Mouse (Mus musculus) heart, embryonic 16.5 days (tissue): ENCODE results near the gene Mest. TPM values are rescaled to one million over a fixed set of nuclear protein-coding genes. Genes with fewer than 3 reads are reported as not detected.
A peak's percentile ranks its signal among the peaks of the same experiment; 100 is the strongest.

Experiments
- ATAC-seq: fragments of 200-750 bp; cut with Nextera tagmentation; replicated peaks from 2 replicates; pipeline ENCODE4 v1.8.0; 2017; ENCODE audit warnings: moderate number of reproducible peaks; ENCODE audit not compliant: insufficient read depth, low FRiP score; ENCODE audit errors: extremely low read depth
- H3K27ac ChIP-seq: fragments of 300-500 bp; sonication (generic); 2 replicates; pipeline ENCODE4 v1.5.1; 2014; ENCODE audit warnings: mild to moderate bottlenecking, low read length, control low read depth, moderate library complexity
- H3K27me3 ChIP-seq: fragments of 300-500 bp; sonication (generic); 2 replicates; pipeline ENCODE4 v1.6.1; 2014; ENCODE audit warnings: low read length, mixed read lengths; ENCODE audit not compliant: control insufficient read depth, insufficient read depth
- H3K36me3 ChIP-seq: fragments of 300-500 bp; sonication (generic); 2 replicates; pipeline ENCODE4 v1.6.1; 2014; ENCODE audit not compliant: control insufficient read depth, insufficient read depth
- H3K4me1 ChIP-seq: fragments of 300-500 bp; sonication (generic); 2 replicates; pipeline ENCODE4 v1.6.1; 2014; ENCODE audit warnings: low read length, mixed read lengths; ENCODE audit not compliant: control insufficient read depth, insufficient read depth
- H3K4me2 ChIP-seq: fragments of 300-500 bp; sonication (generic); 2 replicates; pipeline ENCODE4 v1.6.1; 2014; ENCODE audit warnings: low read depth, mild to moderate bottlenecking, control low read depth, low read length
- H3K4me3 ChIP-seq: fragments of 300-500 bp; sonication (generic); 2 replicates; pipeline ENCODE4 v1.5.1; 2014; ENCODE audit warnings: mild to moderate bottlenecking, control low read depth, low read length
- H3K9ac ChIP-seq: fragments of 300-500 bp; sonication (generic); 2 replicates; pipeline ENCODE4 v1.6.1; 2014; ENCODE audit warnings: low read length, control low read depth
- H3K9me3 ChIP-seq: fragments of 300-500 bp; sonication (generic); replicated peaks from 2 replicates; pipeline ENCODE4 v1.6.1; 2016; ENCODE audit warnings: low read length; ENCODE audit not compliant: control insufficient read depth
- WGBS: fragments of 180-500 bp; shearing (Covaris S2); extraction: QIAGEN DNeasy Blood & Tissue Kit; methylation state at CpG from one replicate; pipeline ENCODE4 v1.1.7; 2014; 5-methylcytosine and 5-hydroxymethylcytosine counted together
- polyA plus RNA-seq: library from polyadenylated mRNA; unstranded; fragments of >200 nt; fragmentation: Nextera tagmentation; extraction: Ambion mirVana; gene quantifications from 2 replicates; pipeline ENCODE4 v1.2.1, GENCODE M21; 2015

Gene Mest
- 1,693 and 1,886 TPM in 2 replicates for polyA plus RNA-seq

- no peak within 1 kb of the TSS for H3K27ac ChIP-seq
- H3K27me3 ChIP-seq = no peaks in the 10 kb centered on the region
- H3K4me1 ChIP-seq = no peaks in the 10 kb centered on the region; the same call in 1 of the 2 replicates
- no peak for ATAC-seq
- H3K4me2 ChIP-seq = no peak within 1 kb of the TSS
- WGBS = 47% methylated on average over 7 of the region's 7 CpGs
- no peaks in the 10 kb centered on the region for H3K9me3 ChIP-seq
- H3K9ac ChIP-seq = no peak within 1 kb of the TSS
- no peak within 1 kb of the TSS for H3K4me3 ChIP-seq
- no peaks in the 10 kb centered on the region for H3K36me3 ChIP-seq
Measured at GRCm38 (mm10) chr6:30723331-30723730, at the start of gene Mest. Gene Mest, plus strand, starts transcription at chr6:30723547.

GRCm38 (mm10) chr6:30673764-30674561, 49.4 kb upstream of the Mest start:
- peaks cover 30% of the 10 kb centered on the region for H3K4me1 ChIP-seq
- H3K9ac ChIP-seq = peak overlapping the region; percentile 56
- no peak overlapping the region; the same call in 1 of the 2 replicates for H3K4me3 ChIP-seq

DNA sequence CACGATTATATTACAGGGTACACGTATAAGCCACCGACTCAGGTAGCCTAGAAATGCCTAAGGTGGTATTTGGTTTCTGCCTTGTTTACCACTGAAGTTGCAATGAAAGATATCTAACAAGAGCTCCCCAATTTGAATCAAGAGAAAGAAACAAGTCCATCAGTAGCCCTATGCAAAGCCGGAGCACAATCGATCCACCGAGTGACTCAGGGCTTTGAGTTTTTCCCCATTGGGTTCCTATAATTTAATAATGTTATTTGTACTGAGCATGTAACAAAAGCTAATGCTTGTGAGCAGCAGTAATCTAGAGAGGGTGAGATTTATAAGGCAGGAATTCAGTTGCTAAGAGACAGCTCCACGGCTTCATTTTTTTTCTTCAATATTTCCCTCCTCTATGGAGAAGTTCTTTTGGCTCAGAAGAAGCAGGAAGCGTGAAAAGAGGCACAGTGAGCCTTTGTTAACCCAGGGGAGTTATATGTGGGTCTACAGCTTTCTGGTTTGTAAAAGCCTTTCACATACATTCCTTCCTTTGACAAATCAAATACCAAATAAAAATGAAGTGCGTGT, 48.5 kb upstream of the Mest start:
- 51% methylated on average over 9 of the region's 9 CpGs for WGBS
- peak; percentile 56 for ATAC-seq

More at GRCm38 (mm10) chr6:30673764-30674561, 49.4 kb upstream of the Mest start:
- peak overlapping the region; percentile 51 for H3K4me2 ChIP-seq
- WGBS = 18% methylated on average over 14 of the region's 14 CpGs
- no peak; the same call in 1 of the 2 replicates for ATAC-seq
- no peaks in the 10 kb centered on the region for H3K27me3 ChIP-seq
- no peaks in the 10 kb centered on the region for H3K36me3 ChIP-seq
- no peaks in the 10 kb centered on the region for H3K9me3 ChIP-seq
- peak overlapping the region; percentile 93 for H3K27ac ChIP-seq

DNA sequence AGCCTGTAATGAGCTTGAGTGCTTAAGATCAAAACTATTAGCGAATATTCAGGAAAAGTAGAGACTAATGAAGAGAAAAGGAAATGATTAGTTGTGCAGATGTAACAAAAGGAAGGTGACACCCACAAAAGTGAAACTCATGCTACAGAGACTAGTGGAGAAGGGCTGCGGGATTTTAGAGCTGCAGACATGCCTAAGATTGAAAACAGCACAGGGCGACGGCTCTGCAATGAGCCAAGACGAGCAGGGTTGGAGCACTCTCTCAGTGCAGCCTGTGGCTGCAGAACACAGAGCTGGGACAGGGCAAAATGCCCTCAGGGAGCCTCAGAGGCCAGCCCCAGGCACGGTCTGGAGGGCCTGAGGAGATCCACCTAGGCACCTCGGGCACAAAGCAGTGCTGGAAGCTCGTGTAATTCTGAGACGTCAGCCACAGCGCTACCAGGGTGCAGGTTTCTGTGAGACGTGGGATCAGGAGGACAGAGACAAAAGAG, 48.0 kb upstream of the Mest start:
- H3K4me3 ChIP-seq = peak overlapping the region; percentile 5; the same call in 1 of the 2 replicates
- no peaks in the 10 kb centered on the region for H3K36me3 ChIP-seq
- peaks cover 30% of the 10 kb centered on the region for H3K4me1 ChIP-seq
- WGBS = 24% methylated on average over 11 of the region's 11 CpGs
- no peaks in the 10 kb centered on the region for H3K27me3 ChIP-seq
- peak overlapping the region; percentile 93 for H3K27ac ChIP-seq
- H3K4me2 ChIP-seq = peak overlapping the region; percentile 55
- no peaks in the 10 kb centered on the region for H3K9me3 ChIP-seq
- ATAC-seq = peak; percentile 56; the same call in 1 of the 2 replicates
- peak overlapping the region; percentile 75 for H3K9ac ChIP-seq

More for the DNA sequence above, 48.5 kb upstream of the Mest start:
- Histone ChIP-seq H3K9me3 (no peaks in the 10 kb centered on the region), H3K27ac (peak overlapping the region; percentile 93), H3K36me3 (no peaks in the 10 kb centered on the region), H3K4me3 (no peak overlapping the region), H3K4me1 (peaks cover 30% of the 10 kb centered on the region), H3K4me2 (peak overlapping the region; percentile 55), H3K9ac (peak overlapping the region; percentile 75), H3K27me3 (no peaks in the 10 kb centered on the region)

DNA sequence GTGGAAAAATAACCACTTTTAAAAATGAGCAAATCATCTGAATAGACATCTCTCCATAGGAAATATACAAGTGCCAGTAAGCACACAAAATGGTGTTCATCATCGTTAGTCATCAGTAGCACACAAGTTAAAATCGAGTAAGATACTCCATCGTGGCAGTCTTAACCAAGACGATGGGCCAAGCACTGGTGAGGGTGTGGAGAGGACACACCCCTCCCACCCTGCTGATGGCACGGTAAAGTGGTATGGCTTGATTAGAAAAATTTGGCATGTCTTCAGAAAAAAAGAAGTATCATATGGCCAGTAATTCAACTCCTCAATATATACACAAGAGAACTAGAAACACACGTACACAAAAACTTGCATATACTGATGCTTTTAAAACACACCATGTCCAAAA, 46.8 kb upstream of the Mest start:
- no peaks in the 10 kb centered on the region for H3K27me3 ChIP-seq
- no peak overlapping the region for H3K9ac ChIP-seq
- no peak for ATAC-seq
- no peaks in the 10 kb centered on the region for H3K9me3 ChIP-seq
- H3K27ac ChIP-seq = no peak overlapping the region
- H3K4me3 ChIP-seq = no peak overlapping the region
- 87% methylated on average over 6 of the region's 6 CpGs for WGBS
- peaks cover 30% of the 10 kb centered on the region for H3K4me1 ChIP-seq
- no peaks in the 10 kb centered on the region for H3K36me3 ChIP-seq
- H3K4me2 ChIP-seq = no peak overlapping the region

- H3K27ac ChIP-seq = no peak overlapping the region
- H3K4me1 ChIP-seq = peaks cover 30% of the 10 kb centered on the region
- no peaks in the 10 kb centered on the region for H3K9me3 ChIP-seq
- no peak overlapping the region for H3K4me2 ChIP-seq
- 65% methylated on average over 9 of the region's 9 CpGs for WGBS
- no peak overlapping the region for H3K4me3 ChIP-seq
- H3K36me3 ChIP-seq = no peaks in the 10 kb centered on the region
- ATAC-seq = no peak
- no peak overlapping the region for H3K9ac ChIP-seq
- no peaks in the 10 kb centered on the region for H3K27me3 ChIP-seq
Measured at GRCm38 (mm10) chr6:30677591-30677990, 45.8 kb upstream of the Mest start.

DNA sequence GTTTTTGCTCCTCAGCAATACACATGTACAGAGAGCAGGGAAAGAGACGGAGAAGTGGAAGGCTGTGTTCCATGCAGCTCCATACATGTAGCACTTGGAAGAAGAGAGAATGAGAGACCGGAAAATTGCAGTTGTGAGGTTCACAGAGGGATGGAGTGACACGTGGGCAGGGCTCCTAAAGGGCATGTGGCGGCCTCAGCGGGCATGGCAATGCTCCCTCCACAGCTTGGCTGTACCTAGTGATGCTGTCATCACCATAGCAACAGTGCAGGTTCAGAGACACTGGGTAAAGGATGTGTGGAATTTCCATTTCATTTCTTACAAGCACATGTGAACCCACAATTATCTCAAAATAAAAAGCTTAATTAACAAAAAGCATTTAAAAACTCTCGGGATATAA, 44.9 kb upstream of the Mest start:
- no peaks in the 10 kb centered on the region for H3K9me3 ChIP-seq
- H3K4me2 ChIP-seq = no peak overlapping the region
- H3K27me3 ChIP-seq = no peaks in the 10 kb centered on the region
- H3K27ac ChIP-seq = no peak overlapping the region
- no peak overlapping the region for H3K9ac ChIP-seq
- no peaks in the 10 kb centered on the region for H3K36me3 ChIP-seq
- ATAC-seq = no peak
- H3K4me3 ChIP-seq = no peak overlapping the region
- 85% methylated on average over 6 of the region's 6 CpGs for WGBS
- H3K4me1 ChIP-seq = peaks cover 32% of the 10 kb centered on the region

DNA sequence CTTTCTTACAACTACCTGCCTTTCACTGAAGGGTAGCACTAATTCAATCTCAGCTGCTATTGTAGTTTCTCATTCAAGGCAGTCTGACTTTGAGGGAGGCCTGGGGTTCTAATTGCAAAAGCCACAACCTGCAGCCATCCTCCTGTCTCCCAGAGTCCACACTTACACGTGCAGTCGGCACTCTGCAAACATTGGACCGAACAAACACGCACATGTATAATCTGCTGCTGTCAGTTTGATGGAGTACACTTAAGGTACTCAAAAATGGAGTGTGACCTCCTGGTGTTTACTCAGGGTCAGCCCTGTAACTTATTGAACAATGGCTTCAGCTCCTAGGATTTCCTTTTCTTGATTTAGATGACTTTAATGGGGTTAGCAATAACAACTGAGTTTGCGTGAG, 43.8 kb upstream of the Mest start:
- no peak for ATAC-seq
- H3K27ac ChIP-seq = no peak overlapping the region
- H3K4me1 ChIP-seq = peaks cover 22% of the 10 kb centered on the region
- H3K27me3 ChIP-seq = no peaks in the 10 kb centered on the region
- no peaks in the 10 kb centered on the region for H3K36me3 ChIP-seq
- H3K4me2 ChIP-seq = no peak overlapping the region
- H3K9ac ChIP-seq = no peak overlapping the region
- no peaks in the 10 kb centered on the region for H3K9me3 ChIP-seq
- no peak overlapping the region for H3K4me3 ChIP-seq
- WGBS = 51% methylated on average over 5 of the region's 5 CpGs

GRCm38 (mm10) chr6:30680442-30680841, 42.9 kb upstream of the Mest start:
- ATAC-seq = no peak
- Histone ChIP-seq H3K4me2 (no peak overlapping the region), H3K27ac (no peak overlapping the region), H3K4me3 (no peak overlapping the region), H3K36me3 (no peaks in the 10 kb centered on the region), H3K27me3 (no peaks in the 10 kb centered on the region), H3K4me1 (peaks cover 13% of the 10 kb centered on the region), H3K9ac (no peak overlapping the region), H3K9me3 (no peaks in the 10 kb centered on the region)
- 73% methylated on average over 7 of the region's 7 CpGs for WGBS
